Mouse (Mus musculus): ENCODE data around the gene Sohlh1.

The Sohlh1 gene

DNA sequence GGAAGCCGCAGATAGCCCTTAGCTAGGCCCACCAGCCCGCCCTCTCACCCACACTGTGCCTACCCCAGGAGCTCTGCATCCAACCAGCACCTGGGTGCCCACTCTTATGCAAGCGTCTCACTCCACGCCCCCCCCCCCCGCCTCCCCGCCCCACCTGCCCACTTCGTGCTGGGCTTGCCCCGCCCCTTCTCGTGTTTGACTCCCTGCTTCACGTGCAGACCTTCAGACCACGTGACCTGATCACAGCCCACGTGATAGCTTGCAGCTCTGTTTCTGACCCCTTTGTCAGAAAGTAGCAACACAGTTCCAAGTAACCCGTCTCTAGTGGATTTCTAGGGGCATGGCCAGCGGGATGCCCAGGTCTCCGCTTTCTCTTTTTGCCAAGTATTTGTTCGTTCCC is at the start of gene Sohlh1:
Sohlh1 (minus strand) TSS at position 23 of the 400 bp plus-strand sequence.
- DNase-seq (ENCODE audit: low spot score in 2 of 2), result no peak

DNA sequence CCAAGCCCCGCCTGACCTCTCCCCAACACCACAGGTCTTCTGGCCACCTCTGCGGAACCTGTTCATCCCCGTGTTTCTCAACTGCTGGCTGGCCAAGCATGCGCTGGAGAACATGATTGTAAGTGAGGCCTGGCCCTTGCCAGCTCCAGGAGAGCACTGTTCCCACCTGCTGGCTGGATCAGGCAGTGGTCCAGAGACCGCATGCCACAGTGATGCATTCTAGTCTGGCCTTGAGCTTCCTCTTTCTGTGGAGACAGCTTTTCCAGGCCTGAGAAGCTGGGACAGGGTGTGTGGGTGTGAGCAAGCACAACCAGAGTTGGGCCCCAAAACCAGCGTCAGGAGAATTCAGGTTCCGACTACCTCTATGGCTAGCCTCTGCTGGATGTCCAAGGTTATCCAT is 45.4 kb upstream of the Sohlh1 start:
- no peak for DNase-seq (ENCODE audit: low spot score in 2 of 2)

DNA sequence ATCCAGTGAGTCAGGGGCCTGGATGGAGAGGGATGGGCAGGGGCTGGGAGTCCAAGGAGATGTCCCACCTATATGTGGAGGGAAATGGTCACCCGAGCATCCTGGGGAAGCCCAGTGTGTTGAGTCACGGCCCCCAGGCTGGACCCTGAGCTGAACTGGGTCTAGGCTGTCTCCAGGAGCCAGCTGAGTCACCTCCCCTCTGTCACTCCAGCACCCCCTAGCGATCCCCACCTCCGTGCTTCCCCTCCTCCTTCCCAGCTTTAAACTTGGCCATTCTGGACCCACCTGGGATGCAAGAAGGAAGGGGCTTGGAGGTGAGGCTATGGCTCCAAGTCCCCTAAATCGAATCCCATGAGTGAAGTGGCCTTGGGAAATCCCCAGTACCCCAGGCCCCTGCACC is 41.1 kb upstream of the Sohlh1 start:
- DNase-seq (ENCODE audit: low spot score in 2 of 2), result no peak

DNA sequence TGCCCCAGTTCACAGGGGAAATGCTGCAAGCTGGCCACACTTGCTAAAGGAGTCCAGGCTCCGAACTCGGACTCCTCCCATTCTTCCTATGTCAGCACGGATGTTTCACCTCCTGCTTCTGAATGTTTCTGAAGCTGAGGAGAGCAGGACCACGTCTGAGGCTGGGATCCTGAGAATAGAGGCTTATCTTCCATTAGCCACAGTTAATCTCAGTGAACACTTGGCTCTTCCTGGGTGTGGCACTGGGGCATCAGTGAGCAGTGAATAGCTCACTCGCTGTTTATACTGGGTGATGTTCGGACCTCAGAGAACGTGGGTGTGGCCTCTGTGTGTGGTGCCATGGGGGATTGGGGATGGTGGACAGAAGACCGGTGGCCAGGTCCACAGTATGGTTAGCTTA is 40.2 kb upstream of the Sohlh1 start:
- DNase-seq (ENCODE audit: low spot score in 2 of 2), result no peak

DNA sequence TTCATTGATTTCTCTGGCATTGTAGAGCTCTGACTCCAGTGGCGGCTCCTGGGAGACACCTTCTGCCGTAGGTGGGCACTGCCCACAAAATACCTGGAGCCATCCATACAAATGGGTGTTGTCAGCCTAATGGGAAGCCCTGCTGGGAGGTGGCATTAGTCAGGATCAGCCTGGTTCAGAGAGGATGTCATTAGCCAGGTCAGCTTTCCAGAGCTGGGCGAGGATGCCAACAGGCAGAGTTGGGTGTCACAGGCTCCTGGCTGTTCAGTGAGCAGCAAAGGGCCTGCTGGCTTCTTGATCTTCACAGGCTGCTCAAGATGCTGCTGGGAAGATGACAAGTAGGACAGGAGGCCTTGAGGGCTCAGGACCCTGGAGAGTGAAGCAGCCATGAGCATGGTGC is 37.7 kb upstream of the Sohlh1 start:
- no peak for DNase-seq (ENCODE audit: low spot score in 2 of 2)

DNA sequence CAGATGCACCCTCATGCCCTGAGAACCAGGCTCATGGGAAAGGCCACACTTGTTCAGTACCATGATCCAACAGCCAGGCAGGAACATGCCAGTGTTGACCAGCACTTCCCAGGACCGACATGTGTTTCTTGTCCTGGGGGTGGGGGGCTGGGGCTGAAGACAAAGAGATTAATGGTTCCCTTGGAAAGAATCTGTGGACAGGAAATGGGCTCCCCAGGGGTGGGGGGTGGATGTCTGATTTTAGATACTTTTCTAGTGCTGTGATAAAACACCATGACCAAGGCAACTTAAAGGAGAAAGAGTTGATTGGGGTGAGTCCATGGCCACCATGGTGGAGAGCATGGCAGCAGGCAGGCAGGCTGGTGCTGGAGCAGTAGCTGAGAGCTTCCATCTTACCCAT is 35.2 kb upstream of the Sohlh1 start:
- DNase-seq (ENCODE audit: low spot score in 2 of 2), result no peak

DNA sequence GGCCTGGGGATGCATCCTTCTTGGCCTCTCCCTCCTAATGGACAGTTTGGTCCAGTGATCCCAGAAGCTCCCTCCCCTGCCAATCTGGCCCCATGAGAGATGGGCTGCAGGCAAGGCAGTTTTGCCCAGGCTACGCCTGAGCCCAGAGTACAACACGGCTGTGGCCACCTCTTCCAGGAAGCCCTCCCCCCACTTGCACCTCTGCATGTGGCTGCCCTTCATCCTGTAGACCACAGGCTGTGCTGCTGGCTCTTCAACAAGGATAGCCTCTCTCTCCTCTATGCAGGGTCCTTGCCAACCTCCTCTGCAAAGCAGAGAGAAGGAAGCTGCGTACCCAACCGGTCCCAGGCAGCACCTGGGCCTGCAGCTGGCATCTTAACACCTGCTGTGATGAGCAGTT is 32.0 kb upstream of the Sohlh1 start:
- DNase-seq (ENCODE audit: low spot score in 2 of 2), result peak in 1 of 2 experiments; percentile 21

DNA sequence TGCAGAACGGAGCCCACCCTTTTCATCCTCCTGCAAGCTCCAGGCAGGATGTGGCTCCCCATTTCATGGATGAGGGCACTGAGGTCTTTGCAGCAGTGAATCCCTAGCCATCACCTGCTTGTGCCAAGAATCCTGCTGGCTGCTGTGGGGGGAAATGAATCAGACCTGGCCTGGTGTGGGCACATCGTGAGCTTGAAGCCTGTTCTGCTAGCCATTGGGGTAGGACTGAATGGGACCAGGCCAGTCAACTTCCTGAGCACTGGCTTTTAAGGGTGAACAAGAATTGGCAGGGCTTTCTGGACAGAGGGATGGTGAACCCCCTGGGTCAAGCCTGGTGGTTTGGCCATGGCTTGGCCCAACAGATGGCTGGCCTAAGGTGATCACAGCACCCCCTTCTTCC is 31.5 kb upstream of the Sohlh1 start:
- no peak for DNase-seq (ENCODE audit: low spot score in 2 of 2)

DNA sequence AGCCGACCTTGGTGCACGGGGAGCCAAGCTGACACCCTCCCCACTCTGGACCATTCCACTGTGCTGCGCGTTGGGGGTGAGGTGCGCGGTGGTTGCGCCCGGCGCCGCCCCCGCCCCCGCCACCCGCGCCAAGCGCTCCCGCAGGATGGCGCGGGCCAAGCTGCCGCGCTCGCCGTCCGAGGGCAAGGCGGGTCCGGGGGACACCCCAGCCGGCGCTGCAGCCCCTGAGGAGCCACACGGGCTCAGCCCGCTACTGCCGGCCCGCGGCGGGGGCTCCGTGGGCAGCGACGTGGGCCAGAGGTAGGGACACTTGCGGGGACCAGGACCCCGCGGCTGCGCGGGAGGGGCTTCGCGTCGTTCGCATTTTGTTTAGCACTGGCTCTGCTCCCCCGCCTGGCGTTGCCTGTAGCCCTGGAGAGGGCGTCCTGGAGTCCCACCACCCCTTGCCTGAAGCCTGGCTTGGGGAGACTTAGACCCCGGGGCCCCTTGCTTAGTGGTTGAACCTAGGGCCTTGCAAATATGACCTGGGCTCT is 30.8 kb upstream of the Sohlh1 start:
- peak in 1 of 2 experiments; percentile 57 for DNase-seq (ENCODE audit: low spot score in 2 of 2)

DNA sequence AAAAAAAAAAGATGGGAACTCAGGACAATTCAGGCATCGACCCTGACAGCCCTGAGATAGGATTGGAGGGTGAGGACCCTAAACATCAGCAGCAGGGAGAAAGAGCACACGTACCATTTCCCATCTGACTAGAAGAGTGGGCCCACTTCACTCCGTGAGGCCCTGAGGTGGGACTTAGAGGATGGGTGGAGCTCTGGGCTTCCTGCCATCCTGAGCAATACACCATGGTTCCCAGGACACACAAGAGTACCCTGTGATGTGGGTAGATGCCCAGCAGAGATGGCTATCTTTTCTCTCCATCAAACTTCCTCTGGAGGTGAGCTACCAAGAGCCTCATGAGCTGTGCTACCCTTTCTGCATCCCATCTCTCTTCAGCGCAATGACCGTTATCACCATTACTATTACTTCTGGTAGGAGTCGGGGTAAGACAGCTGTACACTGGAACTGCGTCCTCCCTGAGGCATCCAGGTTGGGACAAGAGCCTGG is 30.2 kb upstream of the Sohlh1 start:
- DNase-seq (ENCODE audit: low spot score in 2 of 2), result no peak

DNA sequence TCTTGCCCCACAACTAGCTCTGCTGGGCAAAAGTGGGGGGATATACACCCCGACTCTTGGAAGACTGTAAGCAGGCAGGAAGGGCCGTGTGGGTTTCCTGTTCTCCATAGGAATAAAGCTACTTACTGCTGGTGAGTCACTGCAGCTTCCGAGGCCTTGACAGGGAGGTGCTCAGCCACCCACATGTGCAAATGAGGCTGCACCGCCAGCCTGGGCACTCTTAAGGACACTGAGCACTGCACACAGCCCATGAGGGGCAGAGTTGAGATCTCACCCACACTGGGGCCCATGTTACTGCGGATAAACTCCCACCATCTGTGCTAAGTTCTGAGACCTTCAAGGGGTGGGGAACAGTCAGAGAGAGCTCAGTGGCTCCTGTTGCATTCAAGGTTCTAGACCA is 19.6 kb upstream of the Sohlh1 start:
- DNase-seq (ENCODE audit: low spot score in 2 of 2), result peak; percentile 51 to 56

DNA sequence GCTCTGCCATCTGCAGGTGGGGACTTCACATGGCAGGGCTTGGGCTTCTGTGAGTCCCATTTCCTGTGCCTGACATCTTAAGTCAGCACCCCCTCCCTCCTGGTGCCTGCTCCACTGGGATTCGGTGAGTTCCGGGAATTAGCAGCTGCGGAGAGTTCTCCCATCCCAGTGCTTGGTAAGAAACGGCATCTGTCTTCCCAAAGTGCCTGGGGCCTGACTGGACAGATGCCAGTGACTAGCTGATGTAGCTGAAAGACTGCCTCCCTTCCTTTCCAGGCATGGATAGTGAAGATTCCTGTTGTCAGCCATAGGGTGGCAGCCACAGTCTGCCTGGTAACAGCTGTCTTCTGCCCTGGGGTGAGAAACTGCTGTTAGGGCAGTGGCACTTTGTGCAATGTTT is 18.4 kb upstream of the Sohlh1 start:
- peak in 1 of 2 experiments; percentile 75 for DNase-seq (ENCODE audit: low spot score in 2 of 2)

DNA sequence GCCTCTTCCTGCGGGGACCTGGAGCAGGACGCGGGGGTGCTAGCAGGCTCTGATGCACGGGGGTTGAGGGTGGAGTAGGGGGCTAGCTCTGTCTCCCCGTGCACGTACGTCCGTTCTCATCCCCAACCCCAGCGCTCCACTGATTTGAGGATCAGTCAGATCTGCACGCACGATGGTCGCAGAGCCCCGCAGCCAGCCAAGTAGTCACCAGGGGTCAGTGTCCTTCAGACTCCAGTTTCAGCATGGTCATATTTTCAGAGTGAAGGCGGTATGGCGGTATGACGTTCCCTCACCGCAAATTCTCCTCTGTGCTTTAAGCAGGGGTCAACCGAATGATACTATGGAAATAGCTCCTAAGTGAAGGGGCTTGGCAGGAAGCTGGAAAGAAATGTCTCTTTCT is 17.2 kb upstream of the Sohlh1 start:
- DNase-seq (ENCODE audit: low spot score in 2 of 2), result no peak

DNA sequence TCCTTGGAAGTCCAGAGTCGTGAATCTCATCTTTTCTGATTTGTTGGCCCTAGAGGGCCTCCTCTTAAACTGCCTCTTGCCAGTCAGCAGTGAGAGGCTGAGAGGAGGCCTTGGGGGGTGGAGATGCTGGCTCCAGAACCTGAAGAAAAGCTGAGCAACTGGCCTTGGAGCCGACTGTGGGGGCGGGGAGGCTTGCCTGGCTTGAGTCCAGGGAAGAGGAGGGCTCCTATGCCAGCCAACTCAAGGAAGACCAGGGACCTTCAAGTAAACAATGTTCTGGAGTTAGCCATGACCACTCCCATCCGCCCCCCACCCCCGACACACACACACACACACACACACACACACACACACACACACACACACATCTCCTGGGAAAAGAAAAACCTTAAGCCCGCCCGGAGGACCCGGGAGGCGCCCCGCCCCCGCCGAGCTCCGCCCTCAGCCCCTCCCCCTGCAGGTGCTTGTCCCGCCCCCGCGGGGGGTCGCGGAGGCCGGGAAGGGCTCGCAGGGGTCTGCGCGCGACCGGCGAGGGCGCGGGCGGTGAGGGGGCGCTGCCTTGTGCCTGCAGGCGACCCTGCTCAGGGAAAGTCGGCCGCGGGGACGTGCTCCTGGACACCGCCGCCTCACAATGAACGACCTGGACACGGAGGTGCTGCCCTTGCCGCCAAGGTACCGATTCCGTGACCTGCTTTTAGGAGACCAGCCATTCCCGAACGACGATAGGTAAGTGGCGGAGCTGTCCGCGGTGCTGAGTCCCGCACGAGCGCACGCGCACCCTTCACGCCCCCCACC is 16.5 kb upstream of the Sohlh1 start, which contains the start of gene Kcnt1:
Kcnt1 (plus strand) TSS at position 398 of the 795 bp plus-strand sequence.
- peak in 1 of 2 experiments; percentile 54 for DNase-seq (ENCODE audit: low spot score in 2 of 2)

DNA sequence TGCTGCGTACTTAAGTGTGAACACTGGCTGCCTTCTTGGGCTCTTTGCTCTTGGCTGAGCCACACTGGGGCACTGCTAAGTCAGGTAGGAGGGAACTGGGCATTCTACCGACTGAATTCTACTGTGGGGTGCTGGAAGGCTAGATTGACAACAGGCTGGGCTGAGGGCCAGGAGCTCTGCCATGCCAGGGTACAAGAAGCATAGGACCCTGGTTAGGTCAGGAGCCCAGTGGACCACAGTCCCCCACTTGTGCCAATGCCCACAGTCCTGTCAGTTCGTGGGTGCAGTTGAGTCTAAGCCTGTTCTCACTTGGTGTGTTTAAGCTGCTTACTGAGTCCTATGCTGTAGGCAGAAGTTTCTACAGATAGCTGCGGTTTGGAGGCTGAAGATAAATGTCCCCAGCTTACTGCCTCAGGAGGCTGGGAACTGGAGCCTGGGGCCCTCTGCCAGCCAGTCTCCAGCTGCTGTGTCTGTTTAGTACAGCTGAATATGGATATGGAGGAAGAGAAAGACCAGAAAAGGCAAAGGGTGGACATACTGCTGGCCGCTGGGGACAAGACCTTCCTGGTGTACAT is 15.7 kb upstream of the Sohlh1 start:
- no peak for DNase-seq (ENCODE audit: low spot score in 2 of 2)

DNA sequence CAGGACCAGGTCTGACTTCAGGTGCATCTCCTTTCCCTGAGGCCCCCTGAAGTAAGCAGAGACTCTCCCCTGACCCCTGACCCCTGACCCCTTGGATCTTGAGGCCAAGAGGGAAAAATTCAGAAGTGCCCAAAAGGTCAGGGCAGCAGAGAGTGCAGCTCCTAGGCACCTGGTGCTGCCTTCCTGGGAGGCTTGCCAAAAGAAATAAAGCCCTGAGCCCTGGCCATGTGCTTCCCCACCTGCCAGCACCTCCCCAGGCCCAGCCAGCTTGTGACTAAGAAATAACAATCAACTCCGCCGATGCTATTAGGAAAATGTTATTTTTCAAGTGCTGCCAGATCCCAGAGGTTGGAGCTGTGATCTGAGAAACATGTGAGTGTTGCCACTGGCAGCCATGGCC is 15.0 kb upstream of the Sohlh1 start:
- DNase-seq (ENCODE audit: low spot score in 2 of 2), result no peak

DNA sequence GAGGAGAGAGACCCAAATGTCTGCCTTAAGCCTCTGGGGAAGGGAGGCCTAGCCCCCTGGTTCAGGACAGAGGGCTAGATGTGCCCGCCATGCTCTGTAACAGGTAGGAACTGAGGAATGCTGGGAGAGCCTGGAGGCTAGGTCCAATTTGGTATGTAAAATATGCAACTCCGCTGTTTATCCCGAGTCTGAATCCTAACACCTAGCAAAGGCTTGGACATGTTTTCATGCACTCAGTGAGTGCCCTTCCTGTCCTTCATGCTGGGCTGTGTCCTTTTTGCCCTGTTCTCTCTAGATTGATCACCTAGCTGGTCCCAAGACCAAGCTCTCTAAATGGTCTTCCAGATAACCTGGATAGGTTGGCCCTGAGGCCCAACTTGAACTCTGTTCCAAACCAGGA is 12.8 kb upstream of the Sohlh1 start:
- no peak for DNase-seq (ENCODE audit: low spot score in 2 of 2)

DNA sequence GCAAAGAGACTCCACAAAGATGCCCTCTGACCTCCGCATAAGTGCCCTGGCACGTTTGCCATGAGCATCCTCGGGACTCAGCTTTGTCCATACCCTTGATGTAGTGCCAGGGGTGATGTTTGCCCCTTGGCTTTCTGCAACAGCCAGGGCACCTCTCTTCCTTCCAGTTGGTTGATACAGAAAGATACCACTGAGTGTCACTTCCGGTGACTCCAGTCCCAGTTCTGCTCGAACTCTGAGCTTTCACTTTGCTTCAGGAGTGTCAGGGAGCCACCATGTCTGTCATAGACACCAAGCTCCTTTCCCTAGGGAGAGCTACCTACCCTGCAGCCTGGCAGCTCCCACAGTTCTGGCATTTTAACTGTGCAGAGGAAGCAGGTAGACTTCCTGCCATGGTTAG is 7.0 kb upstream of the Sohlh1 start:
- no peak for DNase-seq (ENCODE audit: low spot score in 2 of 2)

DNA sequence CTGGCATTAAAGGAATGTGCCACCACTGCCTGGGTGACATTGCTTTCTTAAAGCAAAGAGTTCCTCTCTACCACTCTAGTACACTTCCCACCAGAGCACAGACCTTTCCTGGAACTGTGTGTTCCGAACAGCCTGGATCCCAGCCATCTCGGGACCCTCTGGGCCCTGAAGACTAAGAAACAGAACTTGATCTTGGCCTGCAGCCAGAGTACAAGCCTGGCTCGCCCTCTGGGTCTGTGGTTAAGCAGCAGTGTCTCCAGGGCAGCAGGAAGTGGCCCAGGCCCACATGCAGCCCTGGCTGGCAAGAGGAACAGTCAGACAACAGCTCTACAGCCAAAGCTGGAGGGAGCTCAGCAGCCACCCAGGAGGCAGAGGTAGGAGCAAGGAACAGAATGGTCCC is 5.6 kb upstream of the Sohlh1 start:
- DNase-seq (ENCODE audit: low spot score in 2 of 2), result peak; percentile 57 to 60

DNA sequence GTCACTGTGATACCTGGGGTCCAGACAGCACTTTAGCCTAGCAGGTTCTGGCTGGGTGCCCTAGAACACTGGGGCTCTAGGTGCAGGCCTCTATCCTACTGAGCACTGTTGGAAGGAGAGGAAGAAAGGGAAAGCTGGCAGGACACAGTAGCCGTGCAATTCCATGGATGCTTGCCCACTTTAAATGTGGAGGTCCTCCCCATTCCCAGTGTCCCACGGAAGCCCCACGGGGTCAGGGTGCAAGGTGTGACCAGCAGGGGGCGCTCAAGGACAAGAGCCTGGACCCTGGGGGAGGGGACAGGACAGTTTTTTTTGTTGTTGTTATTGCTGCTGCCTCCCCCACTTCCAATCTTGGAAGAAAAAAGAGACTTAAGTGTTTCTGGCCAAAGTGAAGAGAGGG is 3.3 kb upstream of the Sohlh1 start:
- DNase-seq (ENCODE audit: low spot score in 2 of 2), result peak in 1 of 2 experiments; percentile 44

DNA sequence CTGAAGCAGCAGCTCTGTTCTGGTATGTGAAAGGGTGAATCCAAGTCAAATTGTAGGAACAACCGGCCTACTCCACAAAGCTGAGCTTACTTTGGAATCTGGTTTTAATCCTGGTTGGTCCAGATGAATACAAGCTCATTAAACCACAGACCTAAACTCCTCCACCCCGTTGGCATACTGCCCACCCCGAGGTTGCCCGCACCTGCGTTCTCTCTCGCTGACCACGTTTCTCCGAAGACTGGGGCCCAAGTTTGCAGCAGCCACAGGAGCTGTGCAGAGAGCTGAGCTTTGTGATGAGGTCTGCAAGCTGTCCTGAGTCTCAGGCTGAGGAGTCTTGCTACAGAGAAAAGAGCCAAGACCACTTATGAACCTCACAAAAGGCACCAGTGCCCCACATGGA is 532 bp downstream of the Sohlh1 start:
- DNase-seq (ENCODE audit: low spot score in 2 of 2), result no peak

DNA sequence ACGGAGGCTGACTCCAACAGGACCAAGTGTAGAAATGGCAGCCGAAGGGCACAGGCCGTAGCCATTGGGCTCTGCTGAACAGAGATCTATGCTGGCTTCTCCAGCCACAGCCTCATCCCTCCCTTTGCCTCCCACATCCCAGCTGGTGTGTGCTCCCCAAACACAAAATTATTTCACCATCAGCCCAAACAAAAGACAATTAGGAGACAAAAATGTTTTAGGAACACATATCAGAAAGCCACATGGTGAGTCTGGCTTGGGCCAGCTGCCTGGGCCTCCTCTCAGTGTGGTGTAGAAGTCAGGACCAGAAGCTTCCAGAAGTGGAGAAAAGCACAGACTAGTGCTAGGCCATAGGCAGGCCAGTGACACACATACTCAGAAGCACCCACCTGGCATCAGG is 3.0 kb downstream of the Sohlh1 start:
- no peak for DNase-seq (ENCODE audit: low spot score in 2 of 2)

DNA sequence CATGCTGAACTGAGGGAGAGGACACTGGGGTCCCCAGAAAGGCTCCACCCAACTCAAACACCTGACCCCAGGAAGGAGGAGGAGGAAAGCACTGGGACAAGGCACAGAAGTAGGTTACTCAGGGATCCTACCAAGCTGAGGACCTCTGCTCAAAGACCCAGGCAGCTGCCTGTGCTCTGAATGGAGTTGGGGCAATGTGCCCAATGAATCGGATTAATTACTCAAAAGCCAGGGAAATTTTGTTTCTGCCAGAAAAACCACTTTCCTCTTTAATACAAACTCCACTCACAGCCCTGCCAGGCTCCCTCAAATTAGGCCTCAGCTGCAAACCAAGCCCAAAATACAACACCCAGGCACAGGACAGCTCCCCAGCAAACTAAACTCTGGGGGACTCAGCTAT is 4.3 kb downstream of the Sohlh1 start:
- peak in 1 of 2 experiments; percentile 28 for DNase-seq (ENCODE audit: low spot score in 2 of 2)

Measured in left cerebral cortex, adult 9 months (tissue).